Mouse (Mus musculus) lung, embryonic 15.5 days (tissue): ENCODE results near the gene Raet1e. TPM values are rescaled to one million over a fixed set of nuclear protein-coding genes. Genes with fewer than 3 reads are reported as not detected.
A peak's percentile ranks its signal among the peaks of the same experiment; 100 is the strongest.
"Not testable (repeated sequence)": the region's sequence is repeated elsewhere in the genome, so short reads cannot be mapped to it uniquely, and the experiment has no call there.

ENCODE experiments used
- ATAC-seq: fragments of 200-750 bp; cut with Nextera tagmentation; 2 replicates; pipeline ENCODE4 v1.8.0; 2017; ENCODE audit warnings: moderate number of reproducible peaks, borderline replicate concordance; ENCODE audit not compliant: low FRiP score, low TSS enrichment; ENCODE audit errors: extremely low read depth
- H3K27ac ChIP-seq: fragments of 300-500 bp; sonication (generic); 2 replicates; pipeline ENCODE4 v1.5.1; 2015; ENCODE audit warnings: moderate library complexity, mild to moderate bottlenecking, inconsistent platforms
- H3K27me3 ChIP-seq: fragments of 300-500 bp; sonication (generic); 2 replicates; pipeline ENCODE4 v1.6.1; 2015; ENCODE audit warnings: inconsistent platforms
- H3K36me3 ChIP-seq: fragments of 300-500 bp; sonication (generic); 2 replicates; pipeline ENCODE4 v1.6.1; 2015; ENCODE audit warnings: inconsistent platforms
- H3K4me1 ChIP-seq: fragments of 300-500 bp; sonication (generic); 2 replicates; pipeline ENCODE4 v1.6.1; 2015; ENCODE audit warnings: inconsistent platforms
- H3K4me2 ChIP-seq: fragments of 300-500 bp; sonication (generic); 2 replicates; pipeline ENCODE4 v1.6.1; 2015; ENCODE audit warnings: inconsistent platforms, mild to moderate bottlenecking, moderate library complexity
- H3K4me3 ChIP-seq: fragments of 300-500 bp; sonication (generic); 2 replicates; pipeline ENCODE4 v1.5.1; 2015; ENCODE audit warnings: mild to moderate bottlenecking, inconsistent platforms
- H3K9ac ChIP-seq: fragments of 300-500 bp; sonication (generic); 2 replicates; pipeline ENCODE4 v1.6.1; 2015; ENCODE audit warnings: inconsistent platforms
- H3K9me3 ChIP-seq: fragments of 300-500 bp; sonication (generic); 2 replicates; pipeline ENCODE4 v1.6.1; 2016; ENCODE audit warnings: inconsistent platforms
- WGBS: fragments of 180-500 bp; shearing (Covaris S2); methylation state at CpG from one replicate; pipeline ENCODE4 v1.1.7; 2015; 5-methylcytosine and 5-hydroxymethylcytosine counted together
- polyA plus RNA-seq: library from polyadenylated mRNA; unstranded; fragments of >200 nt; fragmentation: Nextera tagmentation; extraction: Ambion mirVana; gene quantifications from 2 replicates; pipeline ENCODE4 v1.2.1, GENCODE M21; 2015

The Raet1e gene
- polyA plus RNA-seq, 1 experiment from 2014 or later = 8.0 TPM

DNA sequence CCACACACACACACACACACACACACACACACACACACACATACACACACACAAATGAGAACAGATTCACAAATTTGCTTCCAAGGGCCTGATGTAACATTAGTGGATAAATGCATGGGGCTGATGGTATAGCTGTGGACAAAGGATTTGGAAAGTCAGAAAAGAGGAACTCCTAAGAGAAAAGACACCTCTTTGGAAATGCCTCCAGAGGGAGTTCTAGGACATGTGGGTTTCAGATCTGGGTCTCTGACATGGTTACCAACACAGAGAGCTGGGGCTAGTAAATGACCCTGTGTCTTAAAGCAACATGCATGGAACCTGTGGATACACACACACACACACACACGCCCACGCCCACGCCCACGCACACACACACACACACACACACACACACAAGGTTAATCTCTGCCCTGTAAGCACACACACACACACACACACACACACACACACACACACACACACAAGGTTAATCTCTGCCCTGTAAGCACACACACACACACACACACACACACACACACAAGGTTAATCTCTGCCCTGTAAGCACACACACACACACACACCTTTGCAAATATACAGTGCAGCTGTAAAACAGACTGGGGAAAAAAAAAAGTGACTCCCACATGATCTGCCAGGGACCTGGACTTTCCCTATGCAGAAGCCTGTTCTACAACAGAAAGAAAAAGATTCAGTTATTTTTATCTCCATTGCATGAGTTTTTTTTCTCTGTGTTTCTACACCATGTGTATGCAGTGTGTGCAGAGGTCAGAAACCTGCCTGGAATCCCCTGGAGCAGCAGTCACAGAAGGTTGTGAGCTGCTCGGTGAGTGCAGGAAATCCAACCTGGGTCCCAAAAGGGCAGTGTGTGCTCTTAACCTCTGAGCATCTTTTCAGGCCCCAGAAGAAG lies 14.3 kb downstream of the Raet1e start:
- H3K27me3 ChIP-seq, H3K27ac ChIP-seq, H3K4me3 ChIP-seq, H3K9me3 ChIP-seq, H3K9ac ChIP-seq, H3K4me1 ChIP-seq, ATAC-seq, H3K36me3 ChIP-seq: not testable (repeated sequence)
- H3K4me2 ChIP-seq = peak overlapping the region; percentile 39
- WGBS = 64% methylated on average over 4 of the region's 5 CpGs

DNA sequence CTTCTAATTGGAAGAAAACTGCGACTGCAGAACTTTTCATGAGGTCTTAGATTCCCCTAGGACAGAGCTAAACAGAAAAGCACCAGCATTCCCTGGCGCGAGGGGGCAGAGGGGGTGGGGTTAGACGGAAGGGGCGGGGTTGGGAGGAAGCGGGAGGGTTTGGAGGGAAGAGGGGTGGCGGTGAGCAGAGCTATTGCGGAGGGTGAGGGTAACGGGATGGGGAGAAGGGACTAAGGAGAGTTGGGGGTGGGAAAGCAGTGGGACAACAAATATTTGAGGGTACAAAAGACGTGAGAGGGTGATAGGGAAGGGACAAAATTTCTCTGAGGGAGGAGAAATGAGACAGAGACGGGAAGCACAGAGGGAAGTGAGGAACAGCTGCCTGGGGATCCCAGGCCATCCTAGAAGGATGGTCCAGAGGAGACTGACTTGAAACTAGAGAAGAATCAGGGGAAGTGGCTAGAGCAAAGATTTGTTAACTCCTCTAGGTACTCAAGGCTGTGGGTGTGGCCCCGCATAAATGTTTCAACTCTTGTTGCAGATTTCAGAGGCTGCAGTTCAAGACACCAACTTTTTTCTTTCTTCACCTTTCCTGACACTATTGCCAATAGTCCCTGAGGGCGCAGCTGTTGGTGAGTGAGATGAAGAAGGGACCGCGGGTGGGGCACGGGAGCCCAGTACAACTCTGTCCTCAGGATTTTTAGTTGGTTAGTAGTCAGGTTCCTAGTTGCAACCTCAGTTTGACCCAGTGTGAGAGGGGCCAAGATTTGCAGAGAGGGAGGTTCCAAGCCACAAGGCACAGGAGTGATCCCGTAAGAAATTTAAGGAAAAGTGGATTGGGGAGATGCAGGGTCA lies 15.2 kb downstream of the Raet1e start:
- H3K9me3 ChIP-seq, H3K36me3 ChIP-seq, H3K9ac ChIP-seq, H3K27ac ChIP-seq, H3K4me1 ChIP-seq, H3K4me3 ChIP-seq, H3K27me3 ChIP-seq: not testable (repeated sequence)
- ATAC-seq = peak; percentile 77
- WGBS = 17% methylated on average over 11 of the region's 17 CpGs
- peak overlapping the region; percentile 39 for H3K4me2 ChIP-seq

DNA sequence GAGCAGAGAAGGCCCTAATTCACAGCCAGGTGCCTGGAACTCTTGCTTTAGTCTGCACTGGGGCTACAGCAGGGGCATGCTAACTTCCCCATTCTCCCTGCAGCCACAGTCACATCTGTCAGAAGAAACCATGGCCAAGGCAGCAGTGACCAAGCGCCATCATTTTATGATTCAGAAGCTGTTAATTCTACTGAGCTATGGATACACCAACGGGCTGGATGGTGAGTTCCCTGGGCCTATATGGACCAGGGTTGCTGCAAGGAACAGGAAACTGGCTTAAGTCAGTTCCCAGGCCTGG lies 15.8 kb downstream of the Raet1e start:
- not testable (repeated sequence) for H3K4me1 ChIP-seq, H3K27ac ChIP-seq, H3K9me3 ChIP-seq, ATAC-seq, H3K27me3 ChIP-seq, H3K4me3 ChIP-seq, H3K9ac ChIP-seq, H3K4me2 ChIP-seq, H3K36me3 ChIP-seq
- WGBS = 75% methylated on average over 2 of the region's 2 CpGs

- 59% methylated on average over 2 of the region's 2 CpGs for WGBS
- H3K9me3 ChIP-seq, H3K9ac ChIP-seq, H3K4me2 ChIP-seq, H3K27me3 ChIP-seq, H3K4me3 ChIP-seq, ATAC-seq, H3K27ac ChIP-seq, H3K4me1 ChIP-seq, H3K36me3 ChIP-seq: not testable (repeated sequence)
These were observed 18.1 kb downstream of the Raet1e start for GRCm38 (mm10) chr10:22176515-22176914.

DNA sequence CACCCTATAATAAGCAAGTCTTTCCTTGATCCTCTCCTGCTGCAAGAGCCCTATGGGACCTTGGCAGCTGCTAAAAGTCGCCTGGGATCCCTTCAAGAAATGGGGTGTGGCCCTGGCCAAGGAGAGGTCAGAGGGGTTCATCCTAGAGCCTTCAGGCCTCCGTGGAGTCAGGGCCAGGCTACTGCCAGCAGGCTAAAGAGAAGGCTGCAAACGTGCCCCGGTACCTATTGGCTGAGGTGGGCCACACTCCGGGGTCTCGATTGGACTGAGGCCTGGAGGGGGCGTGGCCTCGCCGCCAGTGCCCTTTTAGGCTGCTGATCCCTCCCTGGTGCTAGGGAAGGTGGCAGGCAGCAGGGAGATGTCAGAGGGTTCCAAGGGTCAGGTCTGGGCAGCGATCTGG lies 32.7 kb downstream of the Raet1e start:
- H3K9ac ChIP-seq, H3K27ac ChIP-seq, H3K9me3 ChIP-seq, H3K4me1 ChIP-seq, H3K27me3 ChIP-seq, H3K4me2 ChIP-seq, H3K4me3 ChIP-seq, H3K36me3 ChIP-seq: not testable (repeated sequence)
- 0 out of 2 replicates have a peak, but pooled peaks have one; percentile 31 for ATAC-seq
- 5% methylated on average over 6 of the region's 10 CpGs for WGBS

GRCm38 (mm10) chr10:22201352-22201751 lies 43.0 kb downstream of the Raet1e start:
- not testable (repeated sequence) for H3K4me3 ChIP-seq, H3K4me2 ChIP-seq, H3K9ac ChIP-seq, H3K9me3 ChIP-seq, ATAC-seq, H3K36me3 ChIP-seq, H3K4me1 ChIP-seq, H3K27me3 ChIP-seq, H3K27ac ChIP-seq
- 100% methylated on average over 1 of the region's 3 CpGs for WGBS

- no CpG with 5 or more reads among the region's 2 CpGs for WGBS
- not testable (repeated sequence) for H3K27me3 ChIP-seq, H3K36me3 ChIP-seq, H3K9ac ChIP-seq, H3K4me3 ChIP-seq, H3K4me2 ChIP-seq, H3K27ac ChIP-seq, H3K4me1 ChIP-seq, H3K9me3 ChIP-seq
- 0 out of 2 replicates have a peak, but pooled peaks have one; percentile 31 for ATAC-seq
These were observed 44.6 kb downstream of the Raet1e start for GRCm38 (mm10) chr10:22202784-22203583.

DNA sequence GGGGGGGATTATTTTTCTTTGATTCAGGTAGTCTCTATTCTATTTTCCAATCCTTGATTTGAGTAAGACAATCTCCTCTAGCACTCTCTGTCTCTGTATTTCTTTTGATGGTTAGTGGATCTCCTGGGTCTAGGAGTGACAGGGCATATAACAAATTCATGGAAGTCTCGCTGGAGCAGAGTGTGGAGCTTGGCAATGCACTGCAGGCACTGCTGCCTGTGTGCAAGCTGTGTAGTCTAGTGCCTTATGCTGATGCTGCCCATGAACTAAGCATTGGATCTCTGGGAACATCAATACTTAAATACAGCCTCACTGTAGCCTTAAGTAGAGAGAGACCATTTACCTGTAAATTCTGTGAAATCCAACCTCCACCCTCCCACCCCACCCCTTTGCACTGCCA lies 48.1 kb downstream of the Raet1e start:
- H3K9me3 ChIP-seq, H3K9ac ChIP-seq, H3K4me1 ChIP-seq, H3K4me2 ChIP-seq, H3K27ac ChIP-seq, H3K4me3 ChIP-seq, H3K27me3 ChIP-seq, ATAC-seq, H3K36me3 ChIP-seq: not testable (repeated sequence)
- 32% methylated on average over 1 of the region's 1 CpGs for WGBS

- H3K4me3 ChIP-seq, H3K4me1 ChIP-seq, H3K4me2 ChIP-seq, H3K36me3 ChIP-seq, H3K9me3 ChIP-seq, H3K27ac ChIP-seq, H3K9ac ChIP-seq, H3K27me3 ChIP-seq: not testable (repeated sequence)
- ATAC-seq = peak; percentile 85
- 2% methylated on average over 8 of the region's 11 CpGs for WGBS
These were observed 53.8 kb downstream of the Raet1e start for GRCm38 (mm10) chr10:22212012-22212696.

DNA sequence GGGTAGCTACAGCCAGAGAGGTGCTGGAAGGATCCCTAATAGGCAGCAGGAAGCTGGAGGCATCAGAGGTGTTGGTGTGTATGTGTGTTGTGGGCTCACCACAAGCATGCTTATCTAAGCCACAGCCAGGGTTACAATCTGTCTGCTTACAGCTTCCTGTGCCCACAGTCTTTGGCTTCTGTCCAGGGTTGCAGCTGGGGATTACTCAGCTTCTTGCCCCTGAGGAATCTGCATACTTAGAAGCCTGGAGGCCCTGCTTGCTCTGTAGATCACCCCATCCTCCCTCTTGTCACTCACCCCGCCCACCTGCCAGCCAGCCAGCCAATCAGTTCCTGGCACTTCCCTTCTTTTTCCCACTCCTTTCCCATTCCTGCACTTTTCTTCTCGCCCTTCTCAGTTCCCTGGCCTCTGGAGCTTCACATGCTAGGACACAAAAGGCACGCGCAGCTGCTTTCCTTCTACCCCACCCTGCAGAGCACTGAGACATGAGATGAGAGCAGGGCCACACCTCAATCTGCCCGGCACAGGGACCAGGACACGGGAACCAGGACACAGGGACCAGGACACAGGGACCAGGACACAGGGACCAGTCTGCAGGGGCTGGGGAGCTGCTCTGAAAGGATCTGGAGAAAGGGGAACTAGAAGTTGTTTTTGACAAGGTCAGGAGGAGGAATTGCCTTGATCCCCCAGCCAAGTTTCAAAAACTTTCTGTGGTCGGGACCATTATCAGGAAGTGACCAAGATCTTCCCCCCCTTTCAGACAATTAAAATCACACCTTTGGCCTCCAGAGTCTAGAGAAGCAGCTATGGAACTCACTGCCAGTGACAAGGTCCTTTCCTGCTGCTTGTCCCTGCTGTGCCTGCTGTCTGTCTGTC lies 65.3 kb downstream of the Raet1e start:
- not testable (repeated sequence) for H3K9ac ChIP-seq, H3K27me3 ChIP-seq, H3K9me3 ChIP-seq, H3K27ac ChIP-seq, H3K36me3 ChIP-seq, H3K4me3 ChIP-seq, H3K4me2 ChIP-seq, H3K4me1 ChIP-seq
- WGBS = no CpG with 5 or more reads among the region's 7 CpGs
- peak; percentile 78; the same call in 1 of the 2 replicates for ATAC-seq

DNA sequence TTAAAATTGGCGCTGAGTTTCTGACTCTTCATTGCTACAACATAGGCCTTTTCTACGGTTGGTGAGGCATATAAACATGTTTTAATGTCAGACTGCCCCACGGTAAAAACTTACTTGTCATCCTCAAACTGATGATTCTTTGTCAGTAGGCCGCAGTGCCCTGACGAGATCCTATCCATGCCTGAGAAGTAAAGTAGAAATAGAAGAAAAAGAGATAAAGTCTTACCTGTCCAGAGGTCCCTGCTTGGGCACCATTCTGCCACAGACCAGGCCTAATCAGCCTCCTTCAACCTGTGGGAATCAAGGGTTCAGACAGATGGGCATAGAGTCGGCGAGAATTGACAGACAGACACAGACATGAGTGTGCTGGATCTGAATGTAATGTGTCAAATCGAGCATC lies 106.7 kb downstream of the Raet1e start:
- Histone ChIP-seq H3K4me1 (no peaks in the 10 kb centered on the region), H3K9ac (no peak overlapping the region), H3K4me2 (no peak overlapping the region), H3K36me3 (no peaks in the 10 kb centered on the region), H3K27me3 (no peaks in the 10 kb centered on the region), H3K9me3 (0 out of 2 replicates have a peak, but pooled peaks cover 3% of the 10 kb centered on the region), H3K4me3 (no peak overlapping the region), H3K27ac (no peak overlapping the region)
- no peak for ATAC-seq
- WGBS = 88% methylated on average over 8 of the region's 8 CpGs
